Mouse (Mus musculus): ENCODE results near the gene Coro1c. TPM values are rescaled to one million over a fixed set of nuclear protein-coding genes. Genes with fewer than 3 reads are reported as not detected.

The Coro1c gene
- total RNA-seq, 2 experiments from 2014 or later, result 7.8 to 11.8 TPM

GRCm38 (mm10) chr5:113858550-113858949 is 50.0 kb downstream of the Coro1c start:
- DNase-seq, result no peak
- Histone ChIP-seq H3K4me3 (no peak overlapping the region), H3K27ac (peak overlapping the region; percentile 31; the same call in 1 of the 2 replicates)
- intact Hi-C loops (cut with DNase I), result loop anchor here (5.0 kb wide), 1 partner anchor 189 kb away; no protein-coding TSS in a partner anchor
- TF ChIP-seq CTCF (IDR thresholded peaks at IDR 0.05), result no peak

GRCm38 (mm10) chr5:113857631-113858030 is 50.9 kb downstream of the Coro1c start:
- TF ChIP-seq CTCF (IDR thresholded peaks at IDR 0.05), result peak; percentile 35
- Histone ChIP-seq H3K27ac (peak overlapping the region; percentile 75), H3K4me3 (no peak overlapping the region)
- intact Hi-C loops (cut with DNase I), result loop anchor here (5.0 kb wide), 1 partner anchor 190 kb away; no protein-coding TSS in a partner anchor
- no peak for DNase-seq

GRCm38 (mm10) chr5:113856631-113857030 is 51.9 kb downstream of the Coro1c start:
- intact Hi-C loops (cut with DNase I), result loop anchor here (5.0 kb wide), 1 partner anchor 191 kb away; no protein-coding TSS in a partner anchor
- H3K27ac ChIP-seq, result peak overlapping the region; percentile 75
- no peak overlapping the region for H3K4me3 ChIP-seq
- no peak for TF ChIP-seq CTCF (IDR thresholded peaks at IDR 0.05)
- no peak for DNase-seq

- TF ChIP-seq CTCF (IDR thresholded peaks at IDR 0.05), result no peak
- H3K27ac ChIP-seq, result peak overlapping the region; percentile 75
- intact Hi-C loops (cut with DNase I), result loop anchor here (2.0 to 5.0 kb wide), 2 partner anchors 53 to 192 kb away; partner anchors contain the start of gene Coro1c
- H3K4me3 ChIP-seq, result no peak overlapping the region
- peak; percentile 45 for DNase-seq
Measured at GRCm38 (mm10) chr5:113855696-113856095, 52.9 kb downstream of the Coro1c start.

GRCm38 (mm10) chr5:113855117-113855516 is 53.4 kb downstream of the Coro1c start:
- intact Hi-C loops (cut with DNase I), result loop anchor here (2.0 to 5.0 kb wide), 2 partner anchors 54 to 192 kb away; partner anchors contain the start of gene Coro1c
- no peak for DNase-seq
- Histone ChIP-seq H3K27ac (peak overlapping the region; percentile 75), H3K4me3 (no peak overlapping the region)
- no peak for TF ChIP-seq CTCF (IDR thresholded peaks at IDR 0.05)

- intact Hi-C loops (cut with DNase I), result loop anchor here (1.0 to 2.0 kb wide), 3 partner anchors 54 to 100 kb away; partner anchors contain the start of gene Coro1c
- Histone ChIP-seq H3K4me3 (no peak overlapping the region), H3K27ac (peak overlapping the region; percentile 75)
- TF ChIP-seq CTCF (IDR thresholded peaks at IDR 0.05), result peak; percentile 98
- peak; percentile 93 for DNase-seq
Measured at GRCm38 (mm10) chr5:113854494-113854893, 54.1 kb downstream of the Coro1c start.

- no peak for TF ChIP-seq CTCF (IDR thresholded peaks at IDR 0.05)
- intact Hi-C loops (cut with DNase I), result no loop called here
- no peak overlapping the region for H3K4me3 ChIP-seq
- H3K27ac ChIP-seq, result peak overlapping the region; percentile 12; the same call in 1 of the 2 replicates
- DNase-seq, result no peak
Measured at GRCm38 (mm10) chr5:113853541-113853940, 55.0 kb downstream of the Coro1c start.

GRCm38 (mm10) chr5:113852463-113852862 is 56.1 kb downstream of the Coro1c start:
- H3K4me3 ChIP-seq, result no peak overlapping the region
- no peak for TF ChIP-seq CTCF (IDR thresholded peaks at IDR 0.05)
- intact Hi-C loops (cut with DNase I), result no loop called here
- DNase-seq, result no peak
- H3K27ac ChIP-seq, result no peak overlapping the region

- DNase-seq, result no peak
- Histone ChIP-seq H3K27ac (no peak overlapping the region), H3K4me3 (no peak overlapping the region)
- TF ChIP-seq CTCF (IDR thresholded peaks at IDR 0.05), result no peak
- intact Hi-C loops (cut with DNase I), result no loop called here
Measured at GRCm38 (mm10) chr5:113850680-113851230, 57.8 kb downstream of the Coro1c start.

- Histone ChIP-seq H3K4me3 (no peak overlapping the region), H3K27ac (no peak overlapping the region)
- TF ChIP-seq CTCF (IDR thresholded peaks at IDR 0.05), result no peak
- intact Hi-C loops (cut with DNase I), result no loop called here
- DNase-seq, result no peak
Measured at GRCm38 (mm10) chr5:113847636-113848035, 60.9 kb downstream of the Coro1c start.

GRCm38 (mm10) chr5:113846656-113847055 is 61.9 kb downstream of the Coro1c start:
- Histone ChIP-seq H3K4me3 (no peak overlapping the region), H3K27ac (no peak overlapping the region)
- no peak for TF ChIP-seq CTCF (IDR thresholded peaks at IDR 0.05)
- intact Hi-C loops (cut with DNase I), result no loop called here
- DNase-seq, result no peak

- no peak overlapping the region for H3K4me3 ChIP-seq
- intact Hi-C loops (cut with DNase I), result no loop called here
- no peak overlapping the region for H3K27ac ChIP-seq
- TF ChIP-seq CTCF (IDR thresholded peaks at IDR 0.05), result no peak
- DNase-seq, result no peak
Measured at GRCm38 (mm10) chr5:113845627-113846026, 62.9 kb downstream of the Coro1c start.

GRCm38 (mm10) chr5:113844721-113845120 is 63.8 kb downstream of the Coro1c start:
- peak; percentile 64 for DNase-seq
- peak; percentile 73 for TF ChIP-seq CTCF (IDR thresholded peaks at IDR 0.05)
- intact Hi-C loops (cut with DNase I), result no loop called here
- Histone ChIP-seq H3K4me3 (no peak overlapping the region), H3K27ac (no peak overlapping the region)

GRCm38 (mm10) chr5:113844106-113844505 is 64.5 kb downstream of the Coro1c start:
- Histone ChIP-seq H3K4me3 (no peak overlapping the region), H3K27ac (no peak overlapping the region)
- intact Hi-C loops (cut with DNase I), result no loop called here

More at GRCm38 (mm10) chr5:113844106-113844505, 64.5 kb downstream of the Coro1c start:
- TF ChIP-seq CTCF (IDR thresholded peaks at IDR 0.05), result no peak
- no peak for DNase-seq

Data from gastrocnemius, adult 2 months (tissue).